Mouse (Mus musculus) G1E (cell line): ENCODE results near the gene Amn1. TPM values are rescaled to one million over a fixed set of nuclear protein-coding genes. Genes with fewer than 3 reads are reported as not detected.

ENCODE experiments used
- ATAC-seq: 2 replicates; pipeline ENCODE4 v1.8.0; 2016; ENCODE audit warnings: mild to moderate bottlenecking; ENCODE audit not compliant: insufficient number of reproducible peaks, poor library complexity, low FRiP score, severe bottlenecking; ENCODE audit errors: extremely low read depth
- DNase-seq: peaks from one replicate; pipeline ENCODE4 v3.0.0; 2012; ENCODE audit warnings: low spot score
- H3K27me3 ChIP-seq: 2 replicates; pipeline ENCODE4 v1.6.1; 2012; ENCODE audit warnings: mild to moderate bottlenecking, low read length, inconsistent platforms; ENCODE audit not compliant: insufficient read depth
- H3K36me3 ChIP-seq: replicated peaks from 2 replicates; pipeline ENCODE3; 2012; ENCODE audit warnings: mild to moderate bottlenecking, inconsistent platforms
- H3K4me1 ChIP-seq: 2 replicates; pipeline ENCODE4 v1.6.1; 2012; ENCODE audit warnings: low read depth, low read length, inconsistent platforms, mixed read lengths; ENCODE audit not compliant: insufficient read depth
- H3K4me3 ChIP-seq: 2 replicates; pipeline ENCODE4 v1.5.1; 2012; ENCODE audit warnings: low read depth, mild to moderate bottlenecking, inconsistent platforms, low read length, moderate library complexity, mixed read lengths
- H3K9me3 ChIP-seq: replicated peaks from 2 replicates; pipeline ENCODE4 v1.6.1; 2012; ENCODE audit warnings: inconsistent platforms
- CTCF ChIP-seq: IDR thresholded peaks from 2 replicates; pipeline ENCODE4 v1.5.1; 2012; ENCODE audit warnings: low read depth, low read length, inconsistent platforms, mixed read lengths
- GATA1 ChIP-seq: IDR thresholded peaks from 2 replicates; pipeline ENCODE4 v1.6.1; 2012; ENCODE audit warnings: borderline replicate concordance, low read length, inconsistent platforms, mixed read lengths
- GATA2 ChIP-seq: IDR thresholded peaks from 2 replicates; pipeline ENCODE4 v1.6.1; 2012; ENCODE audit warnings: low read depth, low read length, inconsistent platforms, borderline replicate concordance
- POLR2AphosphoS5 ChIP-seq: IDR thresholded peaks from 2 replicates; pipeline ENCODE4 v1.6.1; 2012; ENCODE audit warnings: low read depth, low read length, inconsistent platforms; ENCODE audit not compliant: insufficient replicate concordance
- TAL1 ChIP-seq: conservative IDR thresholded peaks from 2 replicates; pipeline ENCODE4 v1.6.1; 2012; ENCODE audit warnings: low read depth, low read length, inconsistent platforms, mixed read lengths
- polyA plus RNA-seq: library from polyadenylated mRNA; stranded (reverse); fragments of >175 nt; gene quantifications from 2 replicates; pipeline ENCODE4 v1.2.3, GENCODE M21; 2012
- total RNA-seq, 2 experiments: library from RNA; stranded (forward) in 1 of 2; stranded (reverse) in 1 of 2; fragments of 200-1000 nt in 1 of 2; fragments of >200 nt in 1 of 2; fragmentation: Nextera tagmentation in 1 of 2; gene quantifications; 2 replicates each; pipeline ENCODE4 v1.2.3; 2014 to 2017

Gene Amn1
- total and polyA plus RNA-seq, 3 experiments, result 3.7 to 21.3 (median 19.2) TPM

GRCm38 (mm10) chr6:149118935-149119334 lies 69.6 kb downstream of the Amn1 start:
- Histone ChIP-seq H3K27me3 (no peaks in the 10 kb centered on the region), H3K36me3 (no peaks in the 10 kb centered on the region), H3K9me3 (no peaks in the 10 kb centered on the region), H3K4me3 (no peak overlapping the region), H3K4me1 (peaks cover 4% of the 10 kb centered on the region; the same call in 1 of the 2 replicates)
- TF ChIP-seq TAL1 (no peak), CTCF (no peak), GATA1 (no peak), GATA2 (no peak), POLR2AphosphoS5 (no peak)
- ATAC-seq (no peak), DNase-seq (no peak)

GRCm38 (mm10) chr6:149116992-149117391 lies 71.5 kb downstream of the Amn1 start:
- ATAC-seq, result no peak
- Histone ChIP-seq H3K4me3 (no peak overlapping the region), H3K27me3 (no peaks in the 10 kb centered on the region), H3K4me1 (no peaks in the 10 kb centered on the region), H3K36me3 (no peaks in the 10 kb centered on the region), H3K9me3 (no peaks in the 10 kb centered on the region)
- DNase-seq, result no peak
- no peak for TF ChIP-seq CTCF
- TF ChIP-seq POLR2AphosphoS5, result no peak
- TF ChIP-seq TAL1, result no peak
- TF ChIP-seq GATA2, result no peak
- no peak for TF ChIP-seq GATA1

- Histone ChIP-seq H3K36me3 (no peaks in the 10 kb centered on the region), H3K9me3 (no peaks in the 10 kb centered on the region)
- TF ChIP-seq CTCF (no peak), TAL1 (no peak), GATA2 (no peak), POLR2AphosphoS5 (no peak), GATA1 (no peak)
These were observed 79.6 kb downstream of the Amn1 start for GRCm38 (mm10) chr6:149108909-149109308.

GRCm38 (mm10) chr6:149107615-149108014 lies 80.9 kb downstream of the Amn1 start:
- Histone ChIP-seq H3K27me3 (no peaks in the 10 kb centered on the region; the same call in 1 of the 2 replicates), H3K4me1 (no peaks in the 10 kb centered on the region), H3K36me3 (no peaks in the 10 kb centered on the region), H3K9me3 (no peaks in the 10 kb centered on the region), H3K4me3 (no peak overlapping the region)
- ATAC-seq (no peak), DNase-seq (no peak)
- TF ChIP-seq TAL1 (no peak), GATA1 (no peak), CTCF (no peak), POLR2AphosphoS5 (no peak), GATA2 (no peak)

More at GRCm38 (mm10) chr6:149108909-149109308, 79.6 kb downstream of the Amn1 start:
- DNase-seq (no peak), ATAC-seq (no peak)
- Histone ChIP-seq H3K4me3 (no peak overlapping the region), H3K4me1 (no peaks in the 10 kb centered on the region), H3K27me3 (no peaks in the 10 kb centered on the region; the same call in 1 of the 2 replicates)

Other genes starting within 250 kb of the Amn1 start
- 79.4 and 86.5 TPM in 2 replicates for gene Sinhcaf, start 242.2 kb downstream of the Amn1 start, total RNA-seq (2014; fragmentation: Nextera tagmentation)
- gene Sinhcaf, start 242.2 kb downstream of the Amn1 start, total RNA-seq (2017), result 76.6 and 84.2 TPM in 2 replicates
- gene Sinhcaf, start 242.2 kb downstream of the Amn1 start, polyA plus RNA-seq, result 45.6 and 84.5 TPM in 2 replicates
- gene Dennd5b, start 87.0 kb downstream of the Amn1 start, total RNA-seq (2014; fragmentation: Nextera tagmentation), result not detected in 2 replicates
- 0.27 and 0.29 TPM in 2 replicates for gene Dennd5b, start 87.0 kb downstream of the Amn1 start, total RNA-seq (2017)
- not detected in 2 replicates for gene Dennd5b, start 87.0 kb downstream of the Amn1 start, polyA plus RNA-seq
- gene Gm10203, start 58.5 kb downstream of the Amn1 start, total RNA-seq (2014; fragmentation: Nextera tagmentation), result not detected in 2 replicates
- gene Gm10203, start 58.5 kb downstream of the Amn1 start, total RNA-seq (2017), result not detected in 2 replicates
- not detected in 2 replicates for gene Gm10203, start 58.5 kb downstream of the Amn1 start, polyA plus RNA-seq
- gene Etfbkmt, start 48.9 kb downstream of the Amn1 start, total RNA-seq (2014; fragmentation: Nextera tagmentation), result 85.6 and 101 TPM in 2 replicates
- 62.7 and 75.4 TPM in 2 replicates for gene Etfbkmt, start 48.9 kb downstream of the Amn1 start, total RNA-seq (2017)
- 1.8 and 2.7 TPM in 2 replicates for gene Etfbkmt, start 48.9 kb downstream of the Amn1 start, polyA plus RNA-seq
- gene Resf1, start 120.7 kb upstream of the Amn1 start, total RNA-seq (2014; fragmentation: Nextera tagmentation), result 356 and 386 TPM in 2 replicates
- gene Resf1, start 120.7 kb upstream of the Amn1 start, total RNA-seq (2017), result 114 and 149 TPM in 2 replicates
- 28.5 and 50.2 TPM in 2 replicates for gene Resf1, start 120.7 kb upstream of the Amn1 start, polyA plus RNA-seq
- 14.0 and 14.9 TPM in 2 replicates for gene Bicd1, start 220.2 kb upstream of the Amn1 start, total RNA-seq (2014; fragmentation: Nextera tagmentation)
- gene Bicd1, start 220.2 kb upstream of the Amn1 start, total RNA-seq (2017), result 5.2 and 9.5 TPM in 2 replicates
- gene Bicd1, start 220.2 kb upstream of the Amn1 start, polyA plus RNA-seq, result 0.80 and 0.89 TPM in 2 replicates